Mouse (Mus musculus) heart, embryonic 14.5 days (tissue): Measurements from ENCODE around the gene Mvb12b. TPM values are rescaled to one million over a fixed set of nuclear protein-coding genes. Genes with fewer than 3 reads are reported as not detected.
A peak's percentile ranks its signal among the peaks of the same experiment; 100 is the strongest.

ENCODE experiments used
- ATAC-seq: fragments of 200-750 bp; cut with Nextera tagmentation; 2 replicates; pipeline ENCODE4 v1.8.0; 2017; ENCODE audit warnings: low read depth, moderate TSS enrichment; ENCODE audit not compliant: insufficient number of reproducible peaks, insufficient read depth, low FRiP score
- H3K27ac ChIP-seq, 2 experiments: fragments of 200-500 bp in 1 of 2; fragments of 300-500 bp in 1 of 2; sonication (generic) in 1 of 2; replicated peaks in 1 of 2; 2 replicates each; pipeline ENCODE4 v1.5.1; 2012 to 2014; ENCODE audit warnings: low read depth in 2 of 2, low read length in 2 of 2, control low read depth in 1 of 2, mild to moderate bottlenecking in 1 of 2, mixed read lengths in 1 of 2; ENCODE audit not compliant: control insufficient read depth in 1 of 2, insufficient read depth in 1 of 2
- H3K27me3 ChIP-seq: fragments of 300-500 bp; sonication (generic); 2 replicates; pipeline ENCODE4 v1.6.1; 2014; ENCODE audit warnings: mild to moderate bottlenecking, low read length, control low read depth; ENCODE audit not compliant: control insufficient read depth, insufficient read depth
- H3K36me3 ChIP-seq: fragments of 300-500 bp; sonication (generic); 2 replicates; pipeline ENCODE4 v1.6.1; 2014; ENCODE audit warnings: mild to moderate bottlenecking, control low read depth, low read length, mixed read lengths; ENCODE audit not compliant: control insufficient read depth, insufficient read depth
- H3K4me1 ChIP-seq, 2 experiments: fragments of 200-500 bp in 1 of 2; fragments of 300-500 bp in 1 of 2; sonication (generic) in 1 of 2; 2 replicates each; pipeline ENCODE4 v1.6.1; 2012 to 2014; ENCODE audit warnings: low read length in 2 of 2, control low read depth in 1 of 2, mixed read lengths in 1 of 2; ENCODE audit not compliant: control insufficient read depth in 2 of 2, insufficient read depth in 2 of 2
- H3K4me2 ChIP-seq: fragments of 300-500 bp; sonication (generic); 2 replicates; pipeline ENCODE4 v1.6.1; 2014; ENCODE audit warnings: mild to moderate bottlenecking, low read length
- H3K4me3 ChIP-seq, 2 experiments: fragments of 200-500 bp in 1 of 2; fragments of 300-500 bp in 1 of 2; sonication (generic) in 1 of 2; 2 replicates each; pipeline ENCODE4 v1.5.1; 2012 to 2014; ENCODE audit warnings: low read length in 2 of 2, mild to moderate bottlenecking in 2 of 2, control low read depth in 1 of 2, low read depth in 1 of 2, moderate library complexity in 1 of 2; ENCODE audit not compliant: control insufficient read depth in 1 of 2, insufficient read depth in 1 of 2
- H3K9ac ChIP-seq: fragments of 300-500 bp; sonication (generic); 2 replicates; pipeline ENCODE4 v1.6.1; 2014; ENCODE audit warnings: mild to moderate bottlenecking, low read length
- H3K9me3 ChIP-seq: fragments of 300-500 bp; sonication (generic); 2 replicates; pipeline ENCODE4 v1.6.1; 2016; ENCODE audit warnings: low read length, control low read depth; ENCODE audit not compliant: control insufficient read depth
- WGBS: fragments of 180-500 bp; shearing (Covaris S2); extraction: QIAGEN DNeasy Blood & Tissue Kit; methylation state at CpG from one replicate; pipeline ENCODE4 v1.1.7; 2014; 5-methylcytosine and 5-hydroxymethylcytosine counted together
- polyA plus RNA-seq: library from polyadenylated mRNA; unstranded; fragments of >200 nt; fragmentation: Nextera tagmentation; extraction: Ambion mirVana; gene quantifications from 2 replicates; pipeline ENCODE4 v1.2.1, GENCODE M21; 2014

Gene Mvb12b
- polyA plus RNA-seq, 1 experiment from 2014 or later, result 10.4 TPM

GRCm38 (mm10) chr2:33781655-33782400, 105.9 kb downstream of the Mvb12b start:
- WGBS, result 78% methylated on average over 11 of the region's 11 CpGs
- Histone ChIP-seq H3K36me3 (peaks cover 14% of the 10 kb centered on the region), H3K27me3 (no peaks in the 10 kb centered on the region), H3K4me3 (no peak overlapping the region), H3K9me3 (peaks cover 36% of the 10 kb centered on the region), H3K4me2 (no peak overlapping the region), H3K4me1 (0 out of 4 replicates have a peak, but pooled peaks cover 0 to 2% of the 10 kb centered on the region in 2 experiments), H3K27ac (no peak overlapping the region), H3K9ac (no peak overlapping the region)
- no peak for ATAC-seq

GRCm38 (mm10) chr2:33778466-33778865, 109.3 kb downstream of the Mvb12b start:
- H3K4me2 ChIP-seq, result no peak overlapping the region
- H3K4me3 ChIP-seq, result no peak overlapping the region
- H3K27ac ChIP-seq, result no peak overlapping the region
- peaks cover 15% of the 10 kb centered on the region for H3K36me3 ChIP-seq
- no peak for ATAC-seq
- no peaks in the 10 kb centered on the region for H3K27me3 ChIP-seq
- no peak overlapping the region for H3K9ac ChIP-seq
- peaks cover 10 to 14% of the 10 kb centered on the region in 2 experiments for H3K4me1 ChIP-seq
- H3K9me3 ChIP-seq, result peaks cover 40% of the 10 kb centered on the region
- WGBS, result 86% methylated on average over 4 of the region's 4 CpGs

GRCm38 (mm10) chr2:33777051-33777450, 110.7 kb downstream of the Mvb12b start:
- H3K27me3 ChIP-seq, result no peaks in the 10 kb centered on the region
- H3K36me3 ChIP-seq, result peaks cover 15% of the 10 kb centered on the region
- no peak overlapping the region for H3K27ac ChIP-seq
- H3K4me2 ChIP-seq, result no peak overlapping the region
- no peak overlapping the region for H3K4me3 ChIP-seq
- WGBS, result 92% methylated on average over 11 of the region's 11 CpGs
- ATAC-seq, result no peak
- peaks cover 40% of the 10 kb centered on the region for H3K9me3 ChIP-seq
- no peak overlapping the region for H3K9ac ChIP-seq
- peaks cover 14 to 19% of the 10 kb centered on the region in 2 experiments for H3K4me1 ChIP-seq

GRCm38 (mm10) chr2:33774884-33775283, 112.9 kb downstream of the Mvb12b start:
- Histone ChIP-seq H3K4me3 (no peak overlapping the region), H3K36me3 (peaks cover 15% of the 10 kb centered on the region), H3K9ac (no peak overlapping the region), H3K27ac (peak overlapping the region in 1 of 2 experiments; percentile 12; a peak in 2 of 4 replicates), H3K9me3 (peaks cover 35% of the 10 kb centered on the region), H3K27me3 (no peaks in the 10 kb centered on the region), H3K4me2 (no peak overlapping the region), H3K4me1 (peaks cover 14 to 19% of the 10 kb centered on the region in 2 experiments)
- 75% methylated on average over 2 of the region's 2 CpGs for WGBS
- ATAC-seq, result no peak

GRCm38 (mm10) chr2:33774106-33774505, 113.6 kb downstream of the Mvb12b start:
- peaks cover 27% of the 10 kb centered on the region for H3K9me3 ChIP-seq
- H3K27me3 ChIP-seq, result no peaks in the 10 kb centered on the region
- H3K27ac ChIP-seq, result peak overlapping the region; percentile 12 to 47; a peak in 3 of 4 replicates
- H3K4me2 ChIP-seq, result no peak overlapping the region
- WGBS, result 49% methylated on average over 4 of the region's 4 CpGs
- H3K4me3 ChIP-seq, result no peak overlapping the region
- H3K9ac ChIP-seq, result no peak overlapping the region
- H3K4me1 ChIP-seq, result peaks cover 14 to 19% of the 10 kb centered on the region in 2 experiments
- no peak for ATAC-seq
- H3K36me3 ChIP-seq, result peaks cover 15% of the 10 kb centered on the region

- peaks cover 6% of the 10 kb centered on the region; the same call in 1 of the 2 replicates for H3K36me3 ChIP-seq
- H3K27ac ChIP-seq, result peak overlapping the region in 1 of 2 experiments; percentile 33; a peak in 1 of 4 replicates
- WGBS, result 26% methylated on average over 9 of the region's 9 CpGs
- H3K27me3 ChIP-seq, result no peaks in the 10 kb centered on the region
- no peak for ATAC-seq
- no peak overlapping the region for H3K9ac ChIP-seq
- no peak overlapping the region for H3K4me3 ChIP-seq
- H3K4me2 ChIP-seq, result no peak overlapping the region
- H3K4me1 ChIP-seq, result peaks cover 14 to 19% of the 10 kb centered on the region in 2 experiments
- peaks cover 10% of the 10 kb centered on the region for H3K9me3 ChIP-seq
Observed at GRCm38 (mm10) chr2:33772439-33772838, 115.3 kb downstream of the Mvb12b start.

- no peak overlapping the region for H3K4me3 ChIP-seq
- H3K27ac ChIP-seq, result no peak overlapping the region
- no peaks in the 10 kb centered on the region for H3K27me3 ChIP-seq
- no peaks in the 10 kb centered on the region for H3K36me3 ChIP-seq
- peaks cover 14 to 19% of the 10 kb centered on the region in 2 experiments for H3K4me1 ChIP-seq
- no peak for ATAC-seq
- no peaks in the 10 kb centered on the region; the same call in 1 of the 2 replicates for H3K9me3 ChIP-seq
- no peak overlapping the region for H3K9ac ChIP-seq
- H3K4me2 ChIP-seq, result no peak overlapping the region
- 91% methylated on average over 10 of the region's 10 CpGs for WGBS
Observed at GRCm38 (mm10) chr2:33771388-33771787, 116.4 kb downstream of the Mvb12b start.
